Mouse (Mus musculus): ENCODE measurements at regions not wholly inside any gene's neighbourhood (a gene's known extent, or its start where the extent isn't known, plus 50 kb on each side); places are given as distances from the start of the nearest gene placed in this dataset.
A peak's percentile ranks its signal among the peaks of the same experiment; 100 is the strongest.

DNA sequence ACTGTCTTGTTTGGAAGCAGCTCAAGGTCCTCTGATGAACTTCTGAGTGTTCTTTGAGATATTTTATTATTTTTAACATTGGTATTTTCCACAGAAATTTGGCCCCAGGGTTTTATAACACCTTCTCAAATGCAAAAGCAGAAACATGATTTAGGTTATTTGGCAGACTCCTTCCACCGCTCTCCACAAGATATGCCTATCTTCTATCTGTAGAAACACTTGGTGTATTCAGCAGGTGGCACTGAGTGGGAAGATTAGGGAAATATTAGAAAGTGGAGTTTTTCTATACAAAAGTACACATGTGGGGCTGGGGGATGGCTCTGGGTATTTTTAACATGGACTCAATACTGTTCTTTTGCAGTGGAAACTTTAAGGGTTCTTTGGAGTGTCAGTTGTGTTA is 475.3 kb downstream of the Dach1 start:
- DNase-seq (ENCODE audit: low spot score in 2 of 2), result no peak

DNA sequence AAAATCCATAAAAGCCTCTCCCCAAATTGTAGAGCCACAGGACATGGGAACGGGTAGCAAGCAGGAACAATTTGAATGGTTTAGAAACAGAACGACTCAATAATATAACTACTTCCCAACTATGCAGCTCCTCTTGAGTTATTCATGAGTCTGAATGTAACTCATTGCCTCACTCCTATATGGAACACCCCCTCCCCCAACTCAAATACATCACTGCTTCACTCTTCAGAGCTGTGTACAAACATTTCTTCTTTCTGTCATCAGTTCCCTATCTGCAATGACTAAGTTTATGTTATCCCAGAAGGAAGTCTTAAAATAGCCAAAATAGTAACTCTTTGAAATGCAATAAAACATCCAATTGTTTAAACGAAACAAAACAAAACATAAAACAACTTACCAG is 484.9 kb downstream of the Dach1 start:
- no peak for DNase-seq (ENCODE audit: low spot score in 2 of 2)

DNA sequence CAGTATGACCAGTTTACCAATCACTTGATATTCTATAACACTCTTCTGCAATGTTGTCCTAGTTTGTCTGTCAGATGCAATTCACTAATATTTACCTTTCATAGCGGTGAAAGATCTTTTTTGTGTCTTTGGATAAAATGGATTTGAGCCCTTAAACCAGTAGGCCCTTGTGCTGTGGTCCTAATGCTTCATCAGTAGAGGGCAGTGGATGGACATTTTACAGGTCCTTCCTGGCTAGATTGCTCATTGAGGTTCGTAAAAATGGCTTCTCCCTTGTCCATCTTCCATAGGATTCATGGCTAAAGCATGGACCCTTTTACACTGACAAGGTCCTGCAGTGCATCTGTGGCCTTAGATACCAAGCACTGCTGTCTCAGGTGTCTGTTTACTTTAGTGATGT is 501.8 kb downstream of the Dach1 start:
- DNase-seq (ENCODE audit: low spot score in 2 of 2), result no peak

DNA sequence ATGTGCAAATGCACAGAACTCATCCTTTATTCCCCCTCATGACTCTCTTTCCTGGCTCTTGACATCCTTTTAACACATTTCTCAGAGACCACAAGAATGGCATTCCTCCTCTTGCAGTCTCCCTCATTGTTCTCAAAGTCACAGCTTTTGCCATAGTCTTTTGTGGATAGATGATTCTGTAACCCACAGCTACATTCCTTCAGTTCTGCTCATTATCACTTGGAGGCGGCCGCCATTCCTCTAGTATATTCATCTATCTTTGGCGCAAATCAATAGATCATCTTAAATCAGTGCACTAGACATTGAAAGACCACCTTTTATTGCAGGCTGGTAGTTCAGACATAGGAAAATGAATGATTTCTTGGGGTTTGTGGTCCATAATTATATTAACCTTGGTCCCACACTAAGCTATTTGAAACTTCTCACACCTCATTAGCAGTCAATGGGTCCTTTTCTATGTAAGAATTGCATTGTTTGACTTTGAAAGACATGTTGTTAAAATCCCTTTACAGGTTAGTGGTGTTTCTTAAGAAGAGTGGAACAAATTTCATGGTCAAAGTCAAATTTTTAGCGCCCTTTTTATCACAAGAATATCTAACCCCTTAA is 531.3 kb downstream of the Dach1 start:
- DNase-seq (ENCODE audit: low spot score in 2 of 2), result no peak

DNA sequence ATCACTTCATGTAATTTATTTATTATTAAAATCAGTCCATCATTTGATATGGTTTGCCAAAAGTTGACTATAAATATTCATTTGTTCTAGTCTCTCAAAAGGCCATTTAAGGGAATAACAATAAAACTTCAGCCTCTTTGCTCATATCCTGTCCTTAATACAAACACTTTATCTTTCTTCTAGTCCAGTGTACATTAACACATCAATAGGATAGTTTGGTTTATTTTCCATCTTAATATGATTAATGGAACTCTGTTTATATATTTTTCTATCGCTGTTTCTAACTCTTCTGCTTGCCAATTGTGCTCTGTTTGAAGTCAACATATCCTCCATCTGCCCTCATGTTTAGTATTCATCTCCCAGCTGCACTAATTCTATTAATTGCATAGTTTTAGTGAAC is 558.1 kb downstream of the Dach1 start:
- no peak for DNase-seq (ENCODE audit: low spot score in 2 of 2)

DNA sequence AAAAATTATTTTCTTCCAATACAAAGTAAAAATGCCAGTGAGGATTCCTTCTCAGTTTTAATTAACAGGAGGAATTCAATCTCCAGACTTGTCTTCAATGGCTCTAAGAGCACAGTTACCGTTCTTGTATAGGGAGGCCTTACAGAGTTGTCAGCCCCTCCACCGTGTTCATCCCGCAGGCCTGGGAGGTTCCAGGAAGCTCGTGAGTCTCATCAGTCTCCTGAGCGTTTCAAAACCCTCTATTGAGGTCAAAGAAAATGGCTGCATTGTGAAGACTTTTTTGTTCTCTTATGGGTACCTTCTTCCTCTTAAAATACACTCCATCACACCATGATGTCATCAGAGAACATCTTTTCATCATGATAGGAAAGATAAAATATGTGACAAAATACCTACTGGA is 572.9 kb downstream of the Dach1 start:
- DNase-seq (ENCODE audit: low spot score in 2 of 2), result no peak

DNA sequence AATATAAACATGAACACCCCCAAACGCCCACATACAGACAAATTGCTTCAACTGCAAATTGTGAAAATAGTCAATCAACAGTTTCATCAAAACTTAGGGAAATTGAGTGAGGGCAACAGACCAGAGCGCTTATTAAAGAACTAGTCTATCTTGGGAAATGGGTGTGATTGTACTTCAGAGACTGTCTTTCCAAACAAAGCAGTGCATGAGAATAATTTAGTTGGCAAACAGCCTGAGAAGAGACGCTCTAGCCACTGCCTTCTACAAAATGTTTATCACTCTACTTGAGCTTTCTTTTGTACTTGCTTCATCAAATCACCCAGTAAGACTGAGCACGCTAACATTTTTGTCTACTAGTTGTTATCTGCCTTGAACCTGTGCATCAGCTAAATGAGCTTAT is 581.0 kb downstream of the Dach1 start:
- no peak for DNase-seq (ENCODE audit: low spot score in 2 of 2)

DNA sequence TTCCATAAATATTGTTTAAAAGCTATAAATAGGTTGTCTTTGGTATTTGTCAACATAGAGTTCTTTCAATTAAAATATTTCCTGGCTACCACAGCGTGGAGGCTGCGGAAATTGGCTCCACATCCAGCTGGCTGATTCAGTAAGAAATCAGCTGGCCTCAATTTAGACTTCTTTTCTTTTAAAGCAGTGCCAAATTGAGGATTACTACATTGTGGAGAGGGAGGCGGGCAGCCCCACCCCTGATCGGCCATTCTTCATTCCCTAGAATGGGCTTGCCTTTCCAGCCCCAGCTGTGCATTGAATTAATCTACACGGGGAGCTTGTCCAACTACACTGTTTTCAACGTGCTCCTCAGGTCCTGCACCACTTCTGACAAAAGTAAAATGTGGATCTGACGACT is 581.4 kb downstream of the Dach1 start:
- DNase-seq (ENCODE audit: low spot score in 2 of 2), result no peak

DNA sequence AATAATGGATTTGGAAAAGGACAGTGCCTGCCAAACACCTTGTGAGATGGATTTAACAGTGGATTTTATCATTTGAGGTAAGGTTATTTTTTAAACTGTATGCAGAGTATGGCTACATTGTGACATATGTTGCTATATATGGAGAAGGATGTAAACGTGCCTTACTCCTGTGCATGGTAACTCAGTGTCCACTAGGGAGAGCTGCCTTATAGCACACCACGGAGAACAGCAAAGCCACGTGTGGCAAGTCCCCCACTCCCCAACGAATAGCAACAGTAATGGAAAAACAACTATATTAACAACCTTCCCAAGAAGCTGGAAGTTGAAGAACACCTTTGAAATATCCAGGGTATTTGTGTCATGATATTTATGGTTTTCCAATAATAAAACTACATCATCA is 582.6 kb downstream of the Dach1 start:
- no peak for DNase-seq (ENCODE audit: low spot score in 2 of 2)

DNA sequence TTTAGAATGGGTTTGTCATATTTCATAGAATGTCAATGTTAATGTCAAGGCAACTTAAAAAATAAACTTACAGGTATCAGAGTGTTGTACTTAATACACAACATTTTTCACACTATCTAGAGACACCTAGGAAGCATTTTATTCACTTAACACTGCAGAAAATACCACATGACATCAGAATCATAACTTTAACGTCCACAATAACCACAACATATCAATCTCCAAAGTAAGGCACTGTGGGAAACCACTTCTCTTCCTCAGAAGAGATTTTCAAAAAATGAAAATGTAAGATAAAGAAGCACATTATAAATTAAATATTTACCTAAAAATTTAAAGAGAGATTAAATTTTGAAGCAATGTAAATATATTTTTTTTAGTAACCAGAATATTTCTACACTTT is 599.3 kb downstream of the Dach1 start:
- DNase-seq (ENCODE audit: low spot score in 2 of 2), result no peak

DNA sequence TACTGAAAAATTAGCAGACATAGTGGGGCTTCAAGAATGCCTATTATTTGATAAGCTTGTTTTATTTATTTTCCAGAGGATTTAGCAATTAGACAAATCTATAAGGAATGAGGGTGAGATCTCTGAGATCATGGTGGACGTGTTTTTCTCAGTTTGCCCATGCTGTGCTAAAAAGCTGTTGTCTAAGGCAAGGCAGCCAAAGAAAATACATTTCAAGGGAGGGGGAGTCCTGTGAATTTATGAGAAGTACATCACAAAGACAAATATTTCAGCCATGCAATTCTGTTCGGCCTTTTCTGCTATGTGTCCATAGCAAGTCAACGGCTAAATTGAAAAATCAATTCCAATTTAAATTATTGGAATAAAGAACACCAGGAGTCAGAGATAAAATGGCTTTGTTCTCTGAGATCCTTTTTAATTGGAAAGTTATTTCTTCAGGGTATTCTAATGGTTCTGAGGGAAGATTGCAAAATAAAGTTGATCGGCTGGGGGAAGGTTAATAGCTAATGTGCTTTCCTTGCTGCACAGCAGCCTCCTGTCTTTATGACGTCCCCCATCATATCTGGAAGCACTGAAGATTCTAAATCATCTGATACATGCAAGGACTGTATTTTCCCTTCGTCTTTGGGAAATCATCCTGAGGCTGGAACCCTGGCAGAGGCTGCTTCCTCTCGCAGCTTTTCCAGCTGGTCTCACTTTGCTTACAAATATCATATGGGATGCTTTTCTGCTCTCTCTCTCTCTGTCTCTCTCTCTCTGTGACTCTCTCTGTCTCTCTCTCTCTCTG is 609.3 kb downstream of the Dach1 start:
- no peak for DNase-seq (ENCODE audit: low spot score in 2 of 2)

DNA sequence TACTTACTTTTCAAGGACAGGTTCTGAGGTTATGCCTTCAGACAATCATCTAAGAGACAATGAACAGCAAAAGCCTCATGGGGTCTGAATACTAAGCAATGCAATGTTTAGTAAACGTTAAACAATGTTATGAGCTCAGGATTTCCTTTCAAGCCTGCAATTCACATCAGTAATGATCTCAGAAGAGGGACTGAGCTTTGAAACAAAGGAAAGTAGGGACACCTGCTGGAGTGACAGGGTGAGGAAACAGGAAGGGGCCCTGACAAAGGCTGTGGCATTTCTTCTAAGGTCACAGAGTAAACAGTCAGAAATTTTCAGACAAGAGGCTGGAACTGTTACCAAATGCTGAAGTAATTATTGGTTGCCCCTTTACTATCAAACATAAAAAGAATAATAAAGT is 610.0 kb downstream of the Dach1 start:
- DNase-seq (ENCODE audit: low spot score in 2 of 2), result no peak

DNA sequence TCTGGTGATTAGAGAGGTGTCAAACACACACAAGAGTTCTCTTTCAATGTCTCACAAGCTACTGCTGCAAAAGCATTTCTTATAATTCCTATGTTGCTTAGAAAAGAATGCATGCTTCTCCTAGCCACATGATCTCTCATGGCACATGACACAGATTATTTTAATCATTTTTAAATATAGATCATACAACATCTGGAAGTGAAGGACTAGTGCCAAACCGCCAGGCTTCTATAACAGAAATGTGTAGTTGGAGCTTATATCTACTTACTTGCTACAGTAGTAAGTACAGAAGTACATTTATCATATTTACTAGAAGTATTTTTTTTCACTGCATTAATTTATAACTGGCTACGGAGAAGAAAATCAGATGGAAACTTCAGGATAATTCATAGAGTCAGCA is 611.3 kb downstream of the Dach1 start:
- no peak for DNase-seq (ENCODE audit: low spot score in 2 of 2)

DNA sequence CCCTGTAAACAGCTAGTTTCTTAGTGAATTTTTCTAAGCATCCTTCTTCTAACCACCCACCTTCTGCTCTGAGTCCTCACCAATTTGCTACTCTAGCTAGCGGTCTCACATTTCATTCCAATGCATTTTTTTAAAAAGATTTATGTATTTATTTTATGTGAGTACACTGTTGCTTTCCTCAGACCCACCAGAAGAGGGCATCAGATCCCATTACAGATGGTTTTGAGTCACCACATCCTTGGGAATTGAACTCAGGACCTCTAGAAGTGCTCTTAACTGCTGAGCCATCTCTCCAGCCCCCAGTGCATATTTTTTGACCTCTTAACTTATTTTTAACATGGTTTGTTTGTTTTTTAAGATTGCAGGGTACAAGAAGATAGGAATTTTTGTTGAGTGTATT is 611.7 kb downstream of the Dach1 start:
- no peak for DNase-seq (ENCODE audit: low spot score in 2 of 2)

DNA sequence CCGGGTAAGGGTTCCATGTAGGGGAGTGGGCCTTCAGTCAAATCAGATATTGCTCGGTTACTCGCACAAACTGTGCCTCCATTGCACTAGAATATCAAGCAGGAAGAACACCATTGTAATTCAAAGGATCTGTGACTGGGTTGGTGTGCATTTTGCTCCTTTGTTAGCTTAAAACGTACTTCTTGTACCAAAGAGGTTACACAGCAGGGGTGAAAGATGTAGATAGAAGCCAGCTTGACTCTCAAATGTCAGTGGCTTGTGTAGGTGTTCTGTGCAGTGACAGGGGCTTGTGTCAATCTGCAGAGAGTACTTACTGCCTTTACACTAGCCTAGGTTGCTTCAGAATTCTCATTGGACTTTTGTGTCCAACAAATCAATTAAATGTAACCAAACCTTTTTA is 623.3 kb downstream of the Dach1 start:
- no peak for DNase-seq (ENCODE audit: low spot score in 2 of 2)

DNA sequence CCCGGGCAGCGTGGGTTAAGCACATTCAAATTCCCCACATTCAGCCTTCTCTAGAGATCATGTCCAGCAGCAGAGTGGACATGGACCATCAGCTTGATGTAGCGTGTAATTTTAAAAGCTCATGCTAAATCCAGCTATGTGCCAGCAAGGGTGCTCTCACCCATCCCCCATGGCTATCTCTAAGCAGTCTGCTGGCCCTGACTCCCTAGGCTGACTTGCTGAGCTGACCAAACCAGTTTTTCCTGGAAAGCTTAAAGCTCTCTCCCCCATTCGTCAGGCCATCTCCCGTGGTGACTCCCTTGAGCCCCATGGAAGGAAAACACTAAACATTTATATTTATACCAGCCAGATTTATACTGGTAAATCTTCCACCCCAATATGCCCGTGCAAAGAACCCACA is 625.3 kb downstream of the Dach1 start:
- DNase-seq (ENCODE audit: low spot score in 2 of 2), result peak in 1 of 2 experiments; percentile 10

DNA sequence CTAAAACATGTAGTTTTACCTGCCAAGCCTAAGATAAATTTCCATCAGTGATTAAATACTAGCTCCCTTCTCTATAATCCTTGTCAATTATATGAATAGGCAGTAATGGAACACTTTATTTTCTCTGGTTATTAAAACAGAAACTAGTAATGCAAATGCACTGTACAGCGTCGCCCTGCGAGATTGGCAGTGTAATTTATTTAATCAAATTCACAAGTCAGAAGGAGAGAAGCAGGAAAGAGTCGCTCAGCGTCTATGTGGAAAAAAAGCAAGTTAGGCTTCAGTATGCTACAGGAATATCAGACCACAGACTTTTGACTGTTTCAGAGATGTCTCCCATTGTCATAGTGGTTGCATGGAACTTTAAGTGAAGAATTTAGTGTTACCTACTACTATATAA is 632.6 kb downstream of the Dach1 start:
- no peak for DNase-seq (ENCODE audit: low spot score in 2 of 2)

DNA sequence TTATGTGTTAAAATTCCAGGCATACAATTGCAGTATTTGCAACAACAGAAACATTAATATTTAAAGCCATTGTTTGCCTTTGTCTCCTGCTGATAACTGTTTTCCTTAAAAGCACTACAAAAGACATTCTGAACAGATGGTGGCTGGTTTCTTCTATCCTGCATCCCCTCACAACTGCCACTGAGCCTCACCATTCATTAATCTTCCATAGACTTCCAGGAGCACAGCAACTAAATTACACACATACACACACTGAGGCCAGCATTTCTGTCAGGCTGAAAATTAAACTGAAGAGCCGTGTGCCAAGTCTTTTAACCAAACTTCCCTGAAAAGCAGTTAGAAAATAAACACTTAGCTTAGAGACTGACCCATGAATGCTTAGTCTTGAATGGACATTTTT is 658.2 kb downstream of the Dach1 start:
- DNase-seq (ENCODE audit: low spot score in 2 of 2), result no peak

DNA sequence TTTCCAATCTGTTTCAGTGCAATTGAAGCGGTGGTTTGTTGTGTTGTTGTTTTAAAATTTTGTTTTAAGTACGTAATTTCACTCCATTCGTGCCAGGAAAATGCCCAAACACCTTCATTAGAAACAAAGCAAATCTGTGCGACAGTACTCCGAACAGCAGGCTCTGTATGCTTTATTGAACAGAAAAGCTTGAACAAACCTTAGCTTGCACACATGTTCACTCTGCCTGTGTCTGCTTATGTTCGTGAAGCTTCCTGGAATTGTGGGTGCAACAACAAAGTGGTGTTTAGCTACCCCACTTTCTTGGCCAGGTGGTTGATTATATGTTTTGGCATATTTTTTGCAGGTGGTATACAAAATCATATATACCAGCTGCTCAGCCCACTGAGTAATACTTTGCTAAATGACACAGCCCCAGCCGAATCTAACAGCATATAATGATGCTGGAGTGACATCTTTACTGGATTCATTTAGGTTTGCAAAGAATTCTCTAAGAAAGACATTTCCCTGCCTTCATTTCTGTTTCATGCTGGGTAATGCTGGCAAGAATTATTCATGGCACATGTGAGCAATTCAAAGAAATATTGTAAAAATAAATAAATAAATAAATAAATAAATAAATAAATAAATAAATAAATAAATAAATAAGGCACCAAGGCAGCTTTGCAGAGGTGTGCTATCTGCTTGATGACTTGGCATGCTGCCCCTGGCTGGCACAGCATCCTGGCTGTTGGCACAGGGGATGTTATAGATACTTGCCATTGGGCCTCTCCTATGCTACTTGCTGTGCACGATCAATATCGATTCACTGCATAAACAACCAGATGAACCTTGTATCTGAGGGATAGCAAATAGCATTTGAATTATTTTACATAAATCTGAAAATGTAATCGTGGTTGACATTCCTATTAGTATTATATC is 679.9 kb downstream of the Dach1 start:
- DNase-seq (ENCODE audit: low spot score in 2 of 2), result no peak

DNA sequence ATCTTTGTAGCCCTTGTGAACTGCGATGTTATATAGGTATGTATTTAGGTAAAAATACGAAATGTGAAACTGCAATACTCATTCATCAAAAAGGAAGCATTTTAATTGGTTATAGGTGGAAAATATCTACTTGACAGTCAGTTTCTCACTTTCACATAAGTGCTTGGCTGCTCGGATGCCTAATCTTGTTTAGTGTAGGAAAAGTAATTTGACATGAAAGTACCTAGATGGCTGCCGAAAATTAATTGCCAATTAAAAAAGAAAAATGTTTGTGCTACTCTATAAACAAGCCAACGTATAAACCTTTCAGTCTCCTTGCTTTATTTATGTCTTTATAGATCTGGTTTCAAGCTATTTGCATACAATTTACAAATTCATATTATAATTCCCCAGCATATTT is 691.3 kb downstream of the Dach1 start:
- DNase-seq (ENCODE audit: low spot score in 2 of 2), result no peak

DNA sequence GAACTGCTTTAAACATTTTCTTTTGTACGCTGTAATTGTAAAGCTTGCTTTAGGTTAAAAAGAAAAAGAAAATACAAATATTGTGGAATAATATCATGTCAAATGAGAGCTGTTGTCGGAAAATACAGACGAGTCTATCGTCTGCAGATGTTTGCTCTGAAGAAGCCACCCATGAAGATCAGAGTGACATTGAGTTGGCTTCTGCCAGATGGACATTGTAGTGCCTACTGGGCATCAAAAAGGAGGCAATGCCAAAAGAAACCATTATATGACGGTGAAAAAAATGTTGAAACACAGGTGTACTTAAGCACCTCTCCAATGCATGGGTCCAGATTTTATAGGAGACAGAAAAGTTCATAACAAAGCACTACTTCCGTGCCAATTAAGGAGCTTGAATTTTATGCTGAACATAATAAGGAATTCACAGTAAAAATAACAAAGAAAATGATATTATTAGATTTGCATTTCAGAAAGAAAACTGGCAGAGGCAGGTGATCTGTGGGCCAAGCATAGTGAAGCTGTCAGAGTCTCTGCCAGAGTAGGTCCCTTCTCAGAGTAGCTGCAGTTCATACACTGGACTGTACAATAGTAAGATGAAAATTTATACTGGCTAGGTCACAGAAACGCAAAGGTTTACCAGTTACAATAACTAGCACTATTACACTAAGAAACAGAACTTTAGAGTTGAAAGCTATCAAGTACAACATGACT is 718.9 kb downstream of the Dach1 start:
- no peak for DNase-seq (ENCODE audit: low spot score in 2 of 2)

DNA sequence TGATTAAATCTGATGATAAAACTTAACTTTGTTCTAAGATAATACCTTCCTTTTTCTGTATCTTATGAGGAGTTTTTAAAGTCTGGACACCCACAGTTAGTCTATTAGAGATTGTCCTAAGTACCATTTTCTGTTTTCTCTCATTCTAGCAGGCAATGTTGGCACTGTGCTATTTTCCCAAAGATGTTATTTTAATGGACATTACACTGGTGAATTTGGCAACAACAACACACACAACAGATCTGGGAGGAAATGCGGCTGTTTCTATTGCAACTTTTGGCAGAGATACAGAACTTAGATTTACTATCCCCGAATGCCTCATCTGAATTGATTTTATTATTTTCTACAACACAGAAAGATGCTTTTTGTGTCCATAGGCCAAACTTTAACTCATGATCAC is 720.9 kb downstream of the Dach1 start:
- DNase-seq (ENCODE audit: low spot score in 2 of 2), result no peak

Data from urinary bladder, adult 18-20 months (tissue).